Mouse (Mus musculus) MEL (cell line): ENCODE data around the gene Ptafr.

Experiments
- CTCF ChIP-seq, 3 experiments: IDR thresholded peaks in 2 of 3; conservative IDR thresholded peaks in 1 of 3; 2 replicates each; pipeline ENCODE4 v1.5.1; 2011 to 2012; ENCODE audit warnings: low read length in 3 of 3, low read depth in 2 of 3, mild to moderate bottlenecking in 2 of 3, improper control_type of control experiment in 1 of 3, inconsistent platforms in 1 of 3, mixed read lengths in 1 of 3, moderate library complexity in 1 of 3; ENCODE audit not compliant: control insufficient read depth in 1 of 3, insufficient read depth in 1 of 3, poor library complexity in 1 of 3, severe bottlenecking in 1 of 3
- ETS1 ChIP-seq: IDR thresholded peaks from 2 replicates; pipeline ENCODE4 v1.6.1; 2012; ENCODE audit warnings: low read depth, mild to moderate bottlenecking, inconsistent platforms, low read length, improper control_type of control experiment, moderate library complexity
- POLR2A ChIP-seq, 2 experiments: IDR thresholded peaks; 2 replicates each; pipeline ENCODE4 v1.6.1; 2011 to 2012; ENCODE audit warnings: low read length in 2 of 2, mild to moderate bottlenecking in 2 of 2, control low read depth in 1 of 2, improper control_type of control experiment in 1 of 2, low read depth in 1 of 2, moderate library complexity in 1 of 2; ENCODE audit not compliant: control insufficient read depth in 1 of 2, insufficient read depth in 1 of 2, poor library complexity in 1 of 2

DNA sequence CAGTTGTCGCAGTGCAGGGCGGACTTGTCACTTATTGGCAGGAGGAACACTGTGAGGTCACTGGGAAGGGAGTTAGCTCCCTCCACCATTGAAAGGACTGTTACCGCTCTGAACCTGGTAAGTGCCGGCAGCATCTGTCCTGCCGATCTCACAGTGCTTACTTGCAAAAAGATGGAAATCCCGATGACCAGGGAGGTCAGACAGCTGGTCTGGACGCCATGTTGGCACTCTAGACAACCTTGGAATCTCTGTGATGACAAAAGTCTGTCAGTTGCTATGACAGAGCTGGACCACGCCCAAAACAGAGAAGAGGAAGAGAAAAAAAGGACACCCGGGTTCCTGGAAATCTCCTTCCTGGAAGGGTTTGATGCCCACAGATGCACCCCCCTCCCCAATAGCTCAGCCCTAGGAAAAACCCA is 3.5 kb downstream of the Ptafr start:
- TF ChIP-seq ETS1, result no peak
- TF ChIP-seq POLR2A (IDR thresholded peaks at IDR 0.05; ENCODE audit: control insufficient read depth in 1 of 2, insufficient read depth in 1 of 2, low read depth in 1 of 2, low read length in 2 of 2, poor library complexity in 1 of 2), result no peak
- TF ChIP-seq CTCF (IDR thresholded peaks at IDR 0.05 in 2 of 3, conservative IDR thresholded peaks at IDR 0.05 in 1 of 3; ENCODE audit: control insufficient read depth in 1 of 3, insufficient read depth in 1 of 3, low read depth in 2 of 3, low read length in 3 of 3, poor library complexity in 1 of 3, severe bottlenecking in 1 of 3), result no peak
